Mouse (Mus musculus) limb, embryonic 11.5 days (tissue): ENCODE measurements around the gene 1500009C09Rik. TPM values are rescaled to one million over a fixed set of nuclear protein-coding genes. Genes with fewer than 3 reads are reported as not detected.

Experiments
- ATAC-seq: fragments of 200-750 bp; cut with Nextera tagmentation; 2 replicates; pipeline ENCODE4 v1.8.0; 2017; ENCODE audit warnings: low read depth; ENCODE audit not compliant: insufficient number of reproducible peaks, low FRiP score, low TSS enrichment
- DNase-seq: peaks from one replicate; pipeline ENCODE4 v3.0.0-alpha.2; 2015; ENCODE audit warnings: low spot score
- H3K27ac ChIP-seq: fragments of 300-500 bp; sonication (generic); replicated peaks from 2 replicates; pipeline ENCODE4 v1.5.1; 2014; ENCODE audit warnings: low read depth, mild to moderate bottlenecking, low read length
- H3K27me3 ChIP-seq: fragments of 300-500 bp; sonication (generic); 2 replicates; pipeline ENCODE4 v1.6.1; 2014; ENCODE audit warnings: mild to moderate bottlenecking, low read length, mixed read lengths; ENCODE audit not compliant: control insufficient read depth, insufficient read depth
- H3K36me3 ChIP-seq: fragments of 300-500 bp; sonication (generic); 2 replicates; pipeline ENCODE4 v1.6.1; 2014; ENCODE audit warnings: mild to moderate bottlenecking, low read length, moderate library complexity, mixed read lengths; ENCODE audit not compliant: control insufficient read depth, insufficient read depth
- H3K4me1 ChIP-seq: fragments of 300-500 bp; sonication (generic); 2 replicates; pipeline ENCODE4 v1.6.1; 2014; ENCODE audit warnings: low read length, mixed read lengths; ENCODE audit not compliant: control insufficient read depth, insufficient read depth
- H3K4me2 ChIP-seq: fragments of 300-500 bp; sonication (generic); 2 replicates; pipeline ENCODE4 v1.6.1; 2014; ENCODE audit warnings: low read depth, mild to moderate bottlenecking, moderate library complexity; ENCODE audit not compliant: severe bottlenecking
- H3K4me3 ChIP-seq: fragments of 300-500 bp; sonication (generic); 2 replicates; pipeline ENCODE4 v1.5.1; 2014; ENCODE audit warnings: low read depth, low read length
- H3K9ac ChIP-seq: fragments of 300-500 bp; sonication (generic); 2 replicates; pipeline ENCODE4 v1.6.1; 2014; ENCODE audit warnings: mild to moderate bottlenecking, low read length
- H3K9me3 ChIP-seq: fragments of 300-500 bp; sonication (generic); 2 replicates; pipeline ENCODE4 v1.6.1; 2016; ENCODE audit warnings: low read length; ENCODE audit not compliant: control insufficient read depth
- WGBS: fragments of 180-500 bp; shearing (Covaris S2); extraction: QIAGEN DNeasy Blood & Tissue Kit; methylation state at CpG from one replicate; pipeline ENCODE4 v1.1.7; 2014; 5-methylcytosine and 5-hydroxymethylcytosine counted together
- polyA plus RNA-seq: library from polyadenylated mRNA; unstranded; fragments of >200 nt; fragmentation: Nextera tagmentation; extraction: Ambion mirVana; gene quantifications from 2 replicates; pipeline ENCODE4 v1.2.1, GENCODE M21; 2014

1500009C09Rik gene
- polyA plus RNA-seq, result not detected in 2 replicates

DNA sequence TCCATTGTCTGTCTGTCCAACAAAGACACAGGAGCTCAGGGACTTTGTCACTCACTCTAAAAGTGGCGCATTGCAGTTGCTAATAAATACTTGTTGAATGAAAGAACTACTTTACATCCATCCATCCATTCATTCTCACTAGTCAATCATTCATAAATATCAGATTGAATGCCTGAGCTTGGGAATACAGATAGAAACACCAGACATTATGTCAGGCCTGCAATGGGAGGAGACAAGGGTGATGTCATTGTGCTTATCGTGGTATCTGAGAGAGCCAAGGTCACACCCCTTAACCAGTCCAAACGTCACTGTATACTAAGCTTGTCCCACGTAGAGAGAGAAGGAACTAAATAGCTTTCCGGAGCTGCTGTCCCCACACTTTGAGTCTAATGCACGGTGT lies at the start of gene 1500009C09Rik:
Gene 1500009C09Rik (plus strand): TSS at position 301 of the 400 bp plus-strand sequence.
- Histone ChIP-seq H3K27me3 (no peaks in the 10 kb centered on the region), H3K27ac (no peak within 1 kb of the TSS), H3K9me3 (no peaks in the 10 kb centered on the region), H3K4me2 (no peak within 1 kb of the TSS), H3K36me3 (no peaks in the 10 kb centered on the region), H3K9ac (no peak within 1 kb of the TSS), H3K4me1 (no peaks in the 10 kb centered on the region), H3K4me3 (no peak within 1 kb of the TSS)
- DNase-seq (no peak), ATAC-seq (no peak)
- WGBS, result 85% methylated on average over 6 of the region's 6 CpGs

DNA sequence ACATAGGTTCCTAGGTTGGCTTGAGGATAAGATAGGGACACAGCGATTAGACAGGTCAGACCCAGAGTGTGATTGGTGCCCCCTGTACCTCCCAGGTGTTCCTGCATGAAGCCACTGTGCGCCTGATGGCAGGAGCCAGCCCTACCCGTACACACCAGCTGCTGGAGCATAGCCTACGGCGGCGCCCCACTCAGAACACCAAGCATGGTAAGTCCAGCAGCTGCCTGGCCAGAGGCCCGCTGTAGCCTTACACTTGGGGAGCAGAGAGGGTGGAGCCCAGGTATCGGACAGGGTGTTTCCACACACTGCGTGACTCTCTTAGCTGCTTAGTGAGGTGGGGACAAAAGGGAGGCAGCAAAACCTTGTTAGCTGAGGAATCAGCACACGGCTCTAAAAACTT lies 49.1 kb upstream of the 1500009C09Rik start:
- no peak overlapping the region for H3K27ac ChIP-seq
- no peak overlapping the region for H3K4me3 ChIP-seq
- DNase-seq (no peak), ATAC-seq (no peak)
- WGBS, result 95% methylated on average over 10 of the region's 10 CpGs
- no peak overlapping the region; the same call in 1 of the 2 replicates for H3K9ac ChIP-seq
- H3K27me3 ChIP-seq, result peaks cover 29% of the 10 kb centered on the region
- no peaks in the 10 kb centered on the region for H3K9me3 ChIP-seq
- 0 out of 2 replicates have a peak, but pooled peaks cover 5% of the 10 kb centered on the region for H3K4me1 ChIP-seq
- H3K36me3 ChIP-seq, result peaks cover 26% of the 10 kb centered on the region
- H3K4me2 ChIP-seq, result no peak overlapping the region

DNA sequence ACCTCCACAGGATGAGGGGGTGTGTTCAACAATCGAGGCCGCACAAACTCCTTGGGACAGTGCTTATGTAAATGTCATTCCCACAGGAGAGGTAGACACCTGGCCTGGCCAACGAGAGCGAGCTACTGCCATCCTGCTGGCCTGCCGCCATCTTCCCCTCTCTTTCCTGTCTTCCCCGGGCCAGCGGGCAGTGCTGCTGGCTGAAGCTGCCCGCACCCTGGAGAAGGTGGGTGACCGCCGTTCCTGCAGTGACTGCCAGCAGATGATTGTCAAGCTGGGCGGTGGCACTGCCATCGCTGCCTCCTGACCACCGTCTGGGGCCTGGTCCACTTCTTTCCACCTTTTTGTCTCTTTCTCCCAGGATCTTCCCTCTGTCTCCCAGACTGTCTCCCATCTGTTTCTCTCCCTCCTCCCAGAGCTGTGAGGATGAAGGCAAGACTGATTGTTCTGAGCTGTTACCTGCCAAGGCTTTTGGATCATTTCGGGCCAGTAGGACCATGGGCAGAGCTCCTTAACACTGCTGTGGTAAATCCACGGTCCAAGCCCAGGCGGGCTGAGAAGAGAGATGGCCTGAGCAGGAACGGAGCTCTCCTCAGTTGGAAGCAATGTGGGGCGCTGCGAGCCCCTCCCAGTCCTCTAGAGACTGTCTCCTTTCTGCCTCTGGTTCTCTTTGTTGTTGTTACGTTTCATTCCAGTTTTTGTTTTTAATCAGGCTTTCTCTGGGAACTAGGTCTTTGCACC lies 48.4 kb upstream of the 1500009C09Rik start:
- Histone ChIP-seq H3K4me2 (no peak overlapping the region; the same call in 1 of the 2 replicates), H3K27ac (no peak overlapping the region), H3K36me3 (peaks cover 23% of the 10 kb centered on the region), H3K4me1 (0 out of 2 replicates have a peak, but pooled peaks cover 5% of the 10 kb centered on the region), H3K4me3 (no peak overlapping the region), H3K9ac (no peak overlapping the region; the same call in 1 of the 2 replicates), H3K9me3 (no peaks in the 10 kb centered on the region), H3K27me3 (peaks cover 36% of the 10 kb centered on the region)
- 88% methylated on average over 20 of the region's 20 CpGs for WGBS
- ATAC-seq (no peak), DNase-seq (no peak)

DNA sequence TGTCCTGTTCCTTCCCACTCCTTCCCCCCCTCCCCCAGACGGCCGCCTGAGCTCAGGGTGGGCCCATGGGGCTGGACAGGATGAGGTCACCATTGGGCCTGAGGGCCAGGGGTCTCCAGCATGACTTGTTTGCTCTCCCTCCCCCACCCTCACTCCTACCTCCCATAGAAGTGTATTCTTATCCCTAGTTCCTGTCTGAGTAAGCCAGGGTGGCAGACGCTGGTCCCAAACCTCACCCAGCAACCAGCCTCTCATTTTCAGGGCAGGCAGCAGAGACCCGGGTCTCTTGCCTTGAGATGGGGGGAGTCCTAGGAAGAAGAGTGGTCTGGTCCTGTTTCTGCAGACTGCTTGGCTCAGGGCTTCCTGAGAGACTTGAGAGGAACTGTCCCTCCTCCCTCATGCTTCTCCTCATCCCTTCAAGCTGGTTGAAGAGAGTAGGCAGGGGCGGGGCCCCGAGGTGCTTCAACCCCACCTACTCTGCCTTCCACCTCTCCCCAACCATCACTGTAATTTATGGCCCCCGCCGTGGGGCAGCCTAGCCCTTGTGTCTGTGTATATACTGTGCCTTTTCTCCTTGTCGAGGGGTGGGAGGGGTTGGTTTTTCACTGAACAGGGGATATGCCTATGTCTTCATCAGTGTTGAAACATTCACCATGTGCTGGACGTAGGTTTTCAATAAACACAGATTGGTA lies 47.4 kb upstream of the 1500009C09Rik start:
- H3K27ac ChIP-seq, result no peak overlapping the region
- H3K4me1 ChIP-seq, result 0 out of 2 replicates have a peak, but pooled peaks cover 5% of the 10 kb centered on the region
- H3K9ac ChIP-seq, result no peak overlapping the region
- H3K27me3 ChIP-seq, result peaks cover 45% of the 10 kb centered on the region
- no peak overlapping the region for H3K4me3 ChIP-seq
- peaks cover 18% of the 10 kb centered on the region for H3K36me3 ChIP-seq
- no peak overlapping the region for H3K4me2 ChIP-seq
- DNase-seq (no peak), ATAC-seq (no peak)
- H3K9me3 ChIP-seq, result no peaks in the 10 kb centered on the region
- 60% methylated on average over 9 of the region's 10 CpGs for WGBS

DNA sequence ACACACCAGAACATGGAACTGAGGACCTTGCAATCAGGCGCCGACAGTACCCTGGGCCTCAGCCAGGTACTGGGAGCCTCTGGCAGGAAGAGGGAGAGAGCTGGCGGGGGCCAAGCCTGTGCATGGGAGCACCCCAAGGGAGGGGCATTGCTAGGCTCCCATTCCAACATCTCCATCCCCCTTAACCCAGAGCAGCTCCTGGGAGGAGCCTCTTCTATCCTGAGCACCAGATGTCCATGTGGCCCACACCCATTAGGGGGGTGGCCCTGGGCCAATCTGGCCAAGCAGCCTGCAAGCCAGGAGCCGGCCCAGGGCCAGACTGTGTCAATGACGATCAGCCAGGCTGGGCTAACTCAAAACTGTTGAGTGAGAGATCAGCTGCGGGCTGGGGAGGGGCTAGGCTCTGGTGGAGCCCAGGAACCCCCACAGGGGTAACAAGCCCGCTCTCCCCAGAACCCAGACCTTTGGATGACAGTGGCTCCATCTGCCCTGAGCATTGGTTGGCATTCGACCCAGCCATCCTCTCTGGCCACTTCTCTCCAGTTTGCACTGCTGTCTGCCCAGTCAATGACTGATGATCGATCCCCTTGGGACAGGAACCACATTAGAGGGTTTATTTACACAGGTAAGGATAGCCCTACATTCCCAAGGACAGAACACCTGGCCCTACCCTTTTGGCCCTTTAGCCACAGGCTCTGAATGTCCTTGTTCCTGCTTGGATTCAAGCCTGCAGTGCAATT lies 45.7 kb upstream of the 1500009C09Rik start:
- H3K27ac ChIP-seq, result no peak overlapping the region
- no peak for ATAC-seq
- WGBS, result 53% methylated on average over 9 of the region's 9 CpGs

DNA sequence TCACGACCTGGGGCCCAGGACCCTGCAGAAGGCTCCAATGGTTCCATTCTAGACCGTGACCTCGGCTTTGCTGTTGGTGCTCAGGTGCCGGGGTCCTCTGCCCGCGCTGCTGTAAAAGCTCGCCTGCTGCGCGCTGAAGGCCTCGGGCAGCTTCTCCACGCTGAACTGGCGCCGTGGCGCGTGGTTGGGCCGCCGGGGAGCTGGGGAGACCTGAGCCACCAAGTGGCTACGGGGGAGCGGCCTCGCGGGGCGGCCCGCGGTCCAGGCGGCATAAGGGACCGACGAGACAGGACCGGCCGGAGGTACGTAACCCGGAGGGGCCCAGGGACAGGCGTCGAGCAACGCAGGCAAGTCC lies 45.1 kb upstream of the 1500009C09Rik start:
- DNase-seq (no peak), ATAC-seq (no peak)
- H3K4me1 ChIP-seq, result 0 out of 2 replicates have a peak, but pooled peaks cover 11% of the 10 kb centered on the region
- H3K9ac ChIP-seq, result no peak overlapping the region
- H3K36me3 ChIP-seq, result peaks cover 14% of the 10 kb centered on the region
- H3K9me3 ChIP-seq, result no peaks in the 10 kb centered on the region
- peaks cover 68% of the 10 kb centered on the region for H3K27me3 ChIP-seq
- no peak overlapping the region for H3K27ac ChIP-seq
- 9% methylated on average over 34 of the region's 34 CpGs for WGBS
- H3K4me2 ChIP-seq, result peak overlapping the region; percentile 15; the same call in 1 of the 2 replicates
- H3K4me3 ChIP-seq, result 0 out of 2 replicates have a peak overlapping the region, but pooled peaks have one; percentile 7

More for the DNA sequence above, 45.7 kb upstream of the 1500009C09Rik start:
- peaks cover 14% of the 10 kb centered on the region for H3K36me3 ChIP-seq
- no peaks in the 10 kb centered on the region for H3K9me3 ChIP-seq
- no peak overlapping the region for H3K9ac ChIP-seq
- H3K27me3 ChIP-seq, result peaks cover 63% of the 10 kb centered on the region
- peak overlapping the region; percentile 15; the same call in 1 of the 2 replicates for H3K4me2 ChIP-seq
- H3K4me1 ChIP-seq, result 0 out of 2 replicates have a peak, but pooled peaks cover 7% of the 10 kb centered on the region
- H3K4me3 ChIP-seq, result no peak overlapping the region
- DNase-seq, result no peak

DNA sequence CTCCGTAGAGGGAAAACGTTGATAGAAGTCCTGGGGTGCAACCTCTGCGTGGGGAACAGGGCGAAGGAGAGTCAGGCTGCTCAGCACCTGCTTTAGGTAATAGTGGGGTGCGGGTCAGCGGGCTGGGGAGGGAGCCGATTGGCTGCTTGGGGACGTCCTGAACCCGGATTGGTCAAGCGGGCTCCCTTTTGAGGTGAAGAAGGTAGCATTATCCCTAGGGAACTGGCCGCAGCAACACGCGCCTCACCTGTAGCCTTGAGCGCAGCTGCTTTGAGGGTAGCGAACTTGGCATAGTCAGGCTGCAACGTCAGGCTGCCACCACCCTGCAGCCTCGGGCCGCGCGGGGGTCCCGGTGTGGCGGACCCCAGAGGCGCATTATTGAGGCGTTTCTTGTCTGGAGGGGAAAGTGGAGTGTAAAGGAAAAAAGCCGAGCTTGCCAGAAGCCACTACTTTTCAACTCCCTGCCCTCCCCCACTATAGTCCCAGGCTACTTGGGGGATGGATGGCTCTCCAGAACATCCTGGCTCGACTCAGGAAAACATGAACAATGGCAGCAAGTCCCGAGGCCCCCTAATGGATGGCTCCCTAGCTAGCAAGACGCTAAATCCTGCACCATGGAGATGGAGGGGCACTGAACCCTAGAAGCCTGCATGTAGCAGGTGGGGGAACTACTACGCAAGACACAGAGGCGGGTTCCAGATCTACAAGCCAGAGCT lies 44.5 kb upstream of the 1500009C09Rik start:
- H3K27me3 ChIP-seq, result peaks cover 74% of the 10 kb centered on the region
- no peak for ATAC-seq
- no peak overlapping the region for H3K4me3 ChIP-seq
- H3K4me2 ChIP-seq, result no peak overlapping the region
- no peaks in the 10 kb centered on the region for H3K9me3 ChIP-seq
- peaks cover 14% of the 10 kb centered on the region for H3K36me3 ChIP-seq
- 0 out of 2 replicates have a peak overlapping the region, but pooled peaks have one; percentile 18 for H3K9ac ChIP-seq
- DNase-seq, result no peak
- H3K4me1 ChIP-seq, result 0 out of 2 replicates have a peak, but pooled peaks cover 13% of the 10 kb centered on the region
- no peak overlapping the region for H3K27ac ChIP-seq
- 9% methylated on average over 29 of the region's 30 CpGs for WGBS
